Mouse (Mus musculus) embryonic facial prominence, embryonic 11.5 days (tissue): ENCODE data around the gene Ppil6. TPM values are rescaled to one million over a fixed set of nuclear protein-coding genes. Genes with fewer than 3 reads are reported as not detected.
A peak's percentile ranks its signal among the peaks of the same experiment; 100 is the strongest.
"Not testable (repeated sequence)": the region's sequence is repeated elsewhere in the genome, so short reads cannot be mapped to it uniquely, and the experiment has no call there.

Experiments used
- ATAC-seq: fragments of 200-750 bp; cut with Nextera tagmentation; replicated peaks from 2 replicates; pipeline ENCODE4 v1.8.0; 2017; ENCODE audit warnings: low read depth; ENCODE audit not compliant: insufficient number of reproducible peaks, low FRiP score, low TSS enrichment
- DNase-seq: peaks from one replicate; pipeline ENCODE4 v3.0.0-alpha.2; 2015; ENCODE audit warnings: low spot score
- H3K27ac ChIP-seq: fragments of 300-500 bp; sonication (generic); replicated peaks from 2 replicates; pipeline ENCODE4 v1.5.1; 2014; ENCODE audit warnings: mild to moderate bottlenecking, low read depth, low read length, control low read depth
- H3K27me3 ChIP-seq: fragments of 300-500 bp; sonication (generic); 2 replicates; pipeline ENCODE4 v1.6.1; 2014; ENCODE audit warnings: mild to moderate bottlenecking, low read length, moderate library complexity, mixed read lengths; ENCODE audit not compliant: control insufficient read depth, insufficient read depth
- H3K36me3 ChIP-seq: fragments of 300-500 bp; sonication (generic); replicated peaks from 2 replicates; pipeline ENCODE4 v1.6.1; 2014; ENCODE audit warnings: low read depth, mild to moderate bottlenecking, low read length, moderate library complexity, mixed read lengths; ENCODE audit not compliant: control insufficient read depth, insufficient read depth
- H3K4me1 ChIP-seq: fragments of 300-500 bp; sonication (generic); 2 replicates; pipeline ENCODE4 v1.6.1; 2014; ENCODE audit warnings: low read length, mixed read lengths; ENCODE audit not compliant: control insufficient read depth, insufficient read depth
- H3K4me2 ChIP-seq: fragments of 300-500 bp; sonication (generic); 2 replicates; pipeline ENCODE4 v1.6.1; 2014; ENCODE audit warnings: low read depth, mild to moderate bottlenecking, control low read depth, low read length, moderate library complexity
- H3K4me3 ChIP-seq: fragments of 300-500 bp; sonication (generic); 2 replicates; pipeline ENCODE4 v1.5.1; 2014; ENCODE audit warnings: low read depth, low read length, control low read depth
- H3K9ac ChIP-seq: fragments of 300-500 bp; sonication (generic); replicated peaks from 2 replicates; pipeline ENCODE4 v1.6.1; 2014; ENCODE audit warnings: mild to moderate bottlenecking, control low read depth, low read length
- H3K9me3 ChIP-seq: fragments of 300-500 bp; sonication (generic); replicated peaks from 2 replicates; pipeline ENCODE4 v1.6.1; 2016; ENCODE audit warnings: mild to moderate bottlenecking, low read length, inconsistent platforms, mixed read lengths; ENCODE audit not compliant: control insufficient read depth
- WGBS: fragments of 180-500 bp; shearing (Covaris S2); extraction: QIAGEN DNeasy Blood & Tissue Kit; methylation state at CpG from one replicate; pipeline ENCODE4 v1.1.7; 2014; 5-methylcytosine and 5-hydroxymethylcytosine counted together
- polyA plus RNA-seq: library from polyadenylated mRNA; unstranded; fragments of >200 nt; fragmentation: Nextera tagmentation; extraction: Ambion mirVana; gene quantifications from 2 replicates; pipeline ENCODE4 v1.2.1, GENCODE M21; 2014

Gene Ppil6
- polyA plus RNA-seq, 1 experiment from 2014 or later: 0.32 TPM

DNA sequence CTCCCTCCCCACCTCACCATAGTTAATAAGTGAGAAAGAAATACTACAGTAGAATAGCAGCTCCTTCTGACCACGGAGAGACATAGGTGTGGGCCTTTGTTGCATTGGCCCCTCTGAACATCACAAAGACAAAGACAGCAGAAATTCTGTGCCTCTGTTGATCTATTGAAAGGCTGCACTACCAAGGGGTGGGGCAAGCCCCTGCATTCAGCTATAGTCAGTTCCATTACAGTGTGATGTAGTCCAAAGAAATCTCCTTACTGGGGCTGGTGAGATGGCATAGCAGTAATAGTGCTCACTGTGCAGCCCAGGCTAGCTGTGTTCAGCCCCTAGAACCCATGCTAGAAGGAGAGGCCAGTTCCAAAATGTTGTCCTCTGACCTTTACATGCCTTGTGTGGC is 14.8 kb downstream of the Ppil6 start:
- Histone ChIP-seq H3K9ac (no peak overlapping the region), H3K4me1 (no peaks in the 10 kb centered on the region), H3K36me3 (no peaks in the 10 kb centered on the region), H3K4me3 (no peak overlapping the region), H3K27ac (no peak overlapping the region), H3K27me3 (no peaks in the 10 kb centered on the region), H3K9me3 (no peaks in the 10 kb centered on the region), H3K4me2 (no peak overlapping the region)
- 100% methylated on average over 1 of the region's 1 CpGs for WGBS
- ATAC-seq (no peak), DNase-seq (no peak)

DNA sequence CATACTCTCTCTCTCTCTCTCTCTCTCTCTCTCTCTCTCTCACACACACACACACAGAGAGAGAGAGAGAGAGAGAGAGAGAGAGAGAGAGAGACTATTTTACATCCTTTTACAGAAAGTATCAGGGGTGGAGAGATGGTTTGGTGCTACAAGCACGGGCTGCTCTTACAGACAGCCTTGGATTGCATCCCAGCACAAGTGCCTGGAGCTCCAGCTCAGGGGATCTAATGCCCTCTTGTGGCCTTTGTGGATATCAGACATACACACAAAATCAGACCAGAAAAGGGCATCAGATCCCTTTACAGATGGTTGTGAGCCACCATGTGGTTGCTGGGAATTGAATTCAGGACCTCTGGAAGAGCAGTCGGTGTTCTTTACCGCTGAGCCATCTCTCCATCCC is 15.2 kb downstream of the Ppil6 start:
- not testable (repeated sequence) for H3K4me2 ChIP-seq, H3K9ac ChIP-seq, H3K27ac ChIP-seq, H3K27me3 ChIP-seq, H3K9me3 ChIP-seq, H3K4me1 ChIP-seq, H3K4me3 ChIP-seq, ATAC-seq, H3K36me3 ChIP-seq
- 3% methylated on average over 3 of the region's 3 CpGs for WGBS
- peak; percentile 88 for DNase-seq

DNA sequence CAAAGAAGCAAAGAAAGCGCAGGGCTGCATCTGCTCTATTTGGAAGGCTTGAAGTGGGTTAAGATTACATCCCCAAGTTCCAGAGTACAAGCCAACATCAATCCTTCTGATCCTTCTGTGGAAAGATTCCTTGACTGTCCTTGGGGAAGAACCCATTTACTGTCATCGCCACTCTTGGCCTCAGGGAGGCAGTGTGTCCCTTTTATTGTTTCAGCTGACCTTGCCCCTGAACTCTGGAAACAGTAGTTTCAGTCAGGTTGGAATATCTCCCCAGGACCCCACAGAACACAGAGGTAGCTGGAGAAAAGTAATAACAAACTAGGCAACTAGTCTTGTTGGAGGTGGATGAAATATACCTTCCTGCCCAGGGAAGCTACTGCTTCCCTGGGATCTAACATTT is 18.9 kb downstream of the Ppil6 start:
- ATAC-seq: no peak
- WGBS: 33% methylated on average over 2 of the region's 2 CpGs
- Histone ChIP-seq H3K9me3 (no peaks in the 10 kb centered on the region), H3K27ac (no peak overlapping the region), H3K27me3 (no peaks in the 10 kb centered on the region), H3K36me3 (no peaks in the 10 kb centered on the region), H3K4me3 (no peak overlapping the region), H3K9ac (no peak overlapping the region), H3K4me1 (no peaks in the 10 kb centered on the region), H3K4me2 (no peak overlapping the region)
- peak; percentile 43 for DNase-seq

DNA sequence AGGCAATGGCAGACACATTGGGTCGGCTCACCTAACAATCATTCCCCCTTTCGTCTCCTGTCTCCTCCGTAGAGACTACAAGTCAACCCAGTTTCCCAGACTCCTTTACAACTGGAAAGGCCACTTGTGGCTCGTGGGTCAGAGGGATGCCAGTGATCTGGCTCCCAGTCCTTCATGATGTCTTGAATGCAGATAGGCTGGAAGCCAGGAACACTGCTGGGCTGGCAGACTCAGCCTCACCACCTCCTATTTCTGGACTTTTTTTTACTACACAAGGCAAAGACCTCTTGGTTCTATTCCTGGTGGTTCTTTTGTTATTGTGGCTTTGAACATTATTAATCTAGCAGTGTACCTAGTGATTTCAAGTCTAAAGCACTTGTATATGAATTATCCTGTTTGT is 24.1 kb downstream of the Ppil6 start:
- Histone ChIP-seq H3K4me2 (no peak overlapping the region), H3K36me3 (no peaks in the 10 kb centered on the region), H3K4me1 (no peaks in the 10 kb centered on the region), H3K9ac (no peak overlapping the region), H3K9me3 (no peaks in the 10 kb centered on the region), H3K4me3 (no peak overlapping the region), H3K27ac (no peak overlapping the region), H3K27me3 (no peaks in the 10 kb centered on the region)
- DNase-seq: no peak
- no peak for ATAC-seq
- 85% methylated on average over 4 of the region's 4 CpGs for WGBS

DNA sequence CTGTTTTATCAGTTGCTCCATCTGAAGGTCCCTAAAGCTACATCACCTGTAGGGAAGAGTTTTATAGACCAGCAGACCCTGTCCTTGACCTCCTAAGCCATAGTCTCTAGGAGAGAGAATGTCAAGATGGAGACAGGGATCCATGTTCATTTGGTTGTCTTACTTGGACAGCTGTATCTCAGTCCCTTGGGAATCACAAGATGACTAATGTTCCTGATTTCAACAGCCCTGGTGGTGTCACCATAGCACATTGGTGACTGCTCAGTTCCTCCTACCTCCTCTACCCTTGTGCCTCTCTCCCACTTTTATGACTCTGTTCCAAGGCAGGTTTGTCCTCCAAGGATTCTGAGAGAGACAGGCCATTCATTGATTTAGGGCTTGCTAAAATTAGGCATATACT is 24.7 kb downstream of the Ppil6 start:
- H3K27ac ChIP-seq: no peak overlapping the region
- no peak overlapping the region for H3K9ac ChIP-seq
- no peaks in the 10 kb centered on the region for H3K9me3 ChIP-seq
- no peak overlapping the region for H3K4me3 ChIP-seq
- H3K27me3 ChIP-seq: no peaks in the 10 kb centered on the region
- DNase-seq: no peak
- H3K4me2 ChIP-seq: no peak overlapping the region
- no peaks in the 10 kb centered on the region for H3K4me1 ChIP-seq
- H3K36me3 ChIP-seq: no peaks in the 10 kb centered on the region
- no peak for ATAC-seq

DNA sequence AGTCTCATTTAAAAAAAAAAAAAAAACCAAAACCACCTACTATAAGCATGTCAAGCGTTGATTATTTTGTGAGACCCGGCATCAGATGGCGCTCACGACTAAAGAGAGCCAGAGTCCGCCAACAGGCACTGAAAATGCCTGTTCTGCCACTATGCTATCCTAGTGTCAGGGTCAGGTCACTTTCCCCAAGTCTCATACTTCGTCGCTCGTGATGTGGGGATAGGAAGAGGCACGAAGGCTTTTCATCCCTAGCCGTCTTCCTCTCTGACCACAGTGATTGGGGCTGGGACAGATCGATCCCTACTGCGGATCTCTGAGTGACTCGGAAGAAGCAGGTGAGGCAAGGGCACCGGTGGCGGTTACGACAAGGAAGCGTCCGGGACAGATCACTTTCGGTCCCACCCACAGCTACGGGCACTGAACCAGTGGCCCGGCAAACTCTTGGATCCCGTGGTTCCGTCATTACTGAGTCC is 28.3 kb downstream of the Ppil6 start:
- WGBS: under 1% methylated on average over 23 of the region's 23 CpGs
- ATAC-seq: peak; percentile 73

DNA sequence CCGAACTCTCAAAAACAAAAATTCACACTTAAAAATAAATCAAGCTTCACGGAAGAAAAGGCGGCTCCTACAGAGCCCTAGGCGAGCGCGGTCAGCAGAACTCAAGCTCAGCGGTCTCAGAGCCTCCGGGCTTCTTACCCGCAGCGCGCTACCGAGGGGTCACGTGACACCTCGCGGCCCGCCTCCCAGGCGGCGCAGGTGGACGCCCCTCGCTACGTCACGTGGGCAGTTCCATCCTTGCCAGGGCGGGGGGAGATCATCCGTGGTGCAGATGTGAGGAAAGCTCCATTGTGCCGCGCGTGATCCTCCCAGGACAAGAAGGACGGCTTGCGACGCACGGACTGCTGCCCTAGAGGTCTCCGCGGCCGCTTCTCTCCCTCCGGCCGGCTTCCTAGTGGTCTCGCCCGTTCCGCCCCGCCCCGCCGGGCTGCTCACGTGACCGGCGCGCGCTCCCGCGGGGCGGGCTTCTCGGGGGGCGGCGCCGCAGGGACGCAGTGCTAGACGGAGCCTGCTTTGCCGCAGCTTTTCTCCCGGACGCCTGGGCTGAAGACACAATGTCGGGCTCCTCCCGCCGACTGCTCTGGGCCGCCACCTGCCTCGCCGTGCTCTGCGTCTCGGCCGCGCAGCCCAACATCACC is 28.9 kb downstream of the Ppil6 start, which contains the start of gene Cd164:
Gene Cd164, plus strand, starts transcription at position 434 of the 638 bp plus-strand sequence.
- Histone ChIP-seq H3K27me3 (no peaks in the 10 kb centered on the region), H3K4me1 (no peaks in the 10 kb centered on the region; the same call in 1 of the 2 replicates), H3K27ac (peak within 1 kb of the TSS; percentile 92), H3K9ac (peak within 1 kb of the TSS; percentile 92), H3K36me3 (no peaks in the 10 kb centered on the region), H3K4me3 (peak within 1 kb of the TSS; percentile 95), H3K4me2 (peak within 1 kb of the TSS; percentile 64), H3K9me3 (no peaks in the 10 kb centered on the region)
- peak; percentile 95 for DNase-seq
- WGBS: under 1% methylated on average over 67 of the region's 69 CpGs
- ATAC-seq: peak; percentile 95

More for the DNA sequence above, 28.3 kb downstream of the Ppil6 start:
- Histone ChIP-seq H3K27ac (peak overlapping the region; percentile 92), H3K4me1 (no peaks in the 10 kb centered on the region; the same call in 1 of the 2 replicates), H3K36me3 (no peaks in the 10 kb centered on the region), H3K9ac (peak overlapping the region; percentile 92), H3K4me3 (peak overlapping the region; percentile 95), H3K9me3 (no peaks in the 10 kb centered on the region), H3K27me3 (no peaks in the 10 kb centered on the region), H3K4me2 (peak overlapping the region; percentile 64)
- DNase-seq: peak; percentile 78

DNA sequence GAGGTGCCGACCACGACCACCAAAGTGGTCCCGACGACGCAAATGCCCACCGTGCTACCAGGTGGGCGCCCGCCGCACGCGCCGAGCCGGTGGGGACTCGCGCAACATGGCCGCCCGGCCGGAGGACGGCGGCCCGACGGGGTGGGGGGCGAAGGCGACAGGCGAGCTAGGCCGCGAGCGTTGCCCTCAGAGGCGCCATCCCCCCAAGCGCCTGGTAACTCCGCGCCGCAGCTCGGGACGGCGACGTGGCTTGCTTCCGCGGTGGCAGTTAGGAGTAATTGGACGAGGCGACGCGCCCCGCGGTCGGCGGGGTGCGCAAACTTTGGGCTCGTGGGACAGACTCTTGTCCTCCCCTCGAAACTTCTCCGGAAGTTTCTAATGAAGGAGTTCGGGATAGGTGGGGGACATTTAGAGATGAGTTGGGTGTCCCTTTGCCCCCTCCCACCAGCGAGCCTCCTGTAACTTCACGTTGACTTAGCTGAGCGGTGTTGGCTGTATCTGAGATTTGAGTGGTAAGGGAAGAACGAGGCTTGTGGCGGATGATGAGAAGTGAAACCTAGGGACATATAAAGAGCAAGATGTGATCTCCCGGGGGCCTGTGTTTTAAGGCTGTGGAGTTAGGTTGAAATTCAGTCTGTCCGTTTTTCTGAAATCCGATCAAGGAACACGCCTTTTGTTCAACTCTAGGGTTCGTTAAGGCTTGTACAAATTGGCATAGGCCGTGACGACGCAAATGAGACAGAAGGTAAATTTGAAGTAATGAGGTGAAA is 29.6 kb downstream of the Ppil6 start:
- peak overlapping the region; percentile 95 for H3K4me3 ChIP-seq
- H3K27ac ChIP-seq: peak overlapping the region; percentile 92
- H3K9me3 ChIP-seq: no peaks in the 10 kb centered on the region
- ATAC-seq (peak; percentile 41), DNase-seq (peak; percentile 54)
- H3K4me2 ChIP-seq: peak overlapping the region; percentile 64
- no peaks in the 10 kb centered on the region for H3K27me3 ChIP-seq
- no peaks in the 10 kb centered on the region for H3K36me3 ChIP-seq
- under 1% methylated on average over 65 of the region's 65 CpGs for WGBS
- peak overlapping the region; percentile 92 for H3K9ac ChIP-seq
- H3K4me1 ChIP-seq: no peaks in the 10 kb centered on the region; the same call in 1 of the 2 replicates
